Mouse (Mus musculus) midbrain, embryonic 16.5 days (tissue): ENCODE measurements around the gene Upk1b. TPM values are rescaled to one million over a fixed set of nuclear protein-coding genes. Genes with fewer than 3 reads are reported as not detected.

Experiments used
- ATAC-seq: fragments of 200-750 bp; cut with Nextera tagmentation; 2 replicates; pipeline ENCODE4 v1.8.0; 2017; ENCODE audit warnings: moderate TSS enrichment
- H3K27ac ChIP-seq: fragments of 300-500 bp; sonication (generic); 2 replicates; pipeline ENCODE4 v1.5.1; 2014; ENCODE audit warnings: mild to moderate bottlenecking, low read length, mixed read lengths
- H3K27me3 ChIP-seq: fragments of 300-500 bp; sonication (generic); 2 replicates; pipeline ENCODE4 v1.6.1; 2014; ENCODE audit warnings: low read depth, low read length, mixed read lengths; ENCODE audit not compliant: control insufficient read depth, insufficient read depth
- H3K36me3 ChIP-seq: fragments of 300-500 bp; sonication (generic); 2 replicates; pipeline ENCODE4 v1.6.1; 2014; ENCODE audit warnings: mild to moderate bottlenecking, low read length, moderate library complexity, mixed read lengths; ENCODE audit not compliant: control insufficient read depth, insufficient read depth
- H3K4me1 ChIP-seq: fragments of 300-500 bp; sonication (generic); 2 replicates; pipeline ENCODE4 v1.6.1; 2014; ENCODE audit warnings: mild to moderate bottlenecking, low read length, mixed read lengths; ENCODE audit not compliant: control insufficient read depth, insufficient read depth
- H3K4me2 ChIP-seq: fragments of 300-500 bp; sonication (generic); 2 replicates; pipeline ENCODE4 v1.6.1; 2014; ENCODE audit warnings: mild to moderate bottlenecking, low read length, mixed read lengths
- H3K4me3 ChIP-seq: fragments of 300-500 bp; sonication (generic); 2 replicates; pipeline ENCODE4 v1.5.1; 2014; ENCODE audit warnings: low read depth, mild to moderate bottlenecking, low read length, moderate library complexity, mixed read lengths
- H3K9ac ChIP-seq: fragments of 300-500 bp; sonication (generic); 2 replicates; pipeline ENCODE4 v1.6.1; 2014; ENCODE audit warnings: low read depth, low read length, mixed read lengths
- H3K9me3 ChIP-seq: fragments of 300-500 bp; sonication (generic); replicated peaks from 2 replicates; pipeline ENCODE4 v1.6.1; 2014; ENCODE audit warnings: mild to moderate bottlenecking, low read length, mixed read lengths; ENCODE audit not compliant: control insufficient read depth, poor library complexity, severe bottlenecking
- WGBS: fragments of 180-500 bp; shearing (Covaris S2); extraction: QIAGEN DNeasy Blood & Tissue Kit; methylation state at CpG from one replicate; pipeline ENCODE4 v1.1.7; 2014; 5-methylcytosine and 5-hydroxymethylcytosine counted together
- polyA plus RNA-seq: library from polyadenylated mRNA; unstranded; fragments of >200 nt; fragmentation: Nextera tagmentation; extraction: Ambion mirVana; gene quantifications from 2 replicates; pipeline ENCODE4 v1.2.1, GENCODE M21; 2015

Gene Upk1b
- polyA plus RNA-seq, 1 experiment from 2014 or later: 0.13 TPM

- Histone ChIP-seq H3K36me3 (no peaks in the 10 kb centered on the region; the same call in 1 of the 2 replicates), H3K27me3 (no peaks in the 10 kb centered on the region; the same call in 1 of the 2 replicates), H3K9ac (peak within 1 kb of the TSS; percentile 97), H3K4me3 (peak within 1 kb of the TSS; percentile 90), H3K27ac (peak within 1 kb of the TSS; percentile 89), H3K4me1 (peaks cover 5% of the 10 kb centered on the region; the same call in 1 of the 2 replicates), H3K4me2 (peak within 1 kb of the TSS; percentile 88), H3K9me3 (no peaks in the 10 kb centered on the region)
- peak; percentile 98 for ATAC-seq
- under 1% methylated on average over 67 of the region's 69 CpGs for WGBS
These were observed 57.9 kb downstream of the Upk1b start, which contains the start of gene B4galt4 for GRCm38 (mm10) chr16:38742113-38742658. Gene B4galt4 (plus strand): TSS chr16:38742264.

- WGBS: 88% methylated on average over 13 of the region's 13 CpGs
- no peak for ATAC-seq
- peak overlapping the region; percentile 88 for H3K4me2 ChIP-seq
- peaks cover 5% of the 10 kb centered on the region; the same call in 1 of the 2 replicates for H3K4me1 ChIP-seq
- H3K9ac ChIP-seq: peak overlapping the region; percentile 97
- no peaks in the 10 kb centered on the region; the same call in 1 of the 2 replicates for H3K36me3 ChIP-seq
- H3K4me3 ChIP-seq: peak overlapping the region; percentile 90
- no peaks in the 10 kb centered on the region; the same call in 1 of the 2 replicates for H3K27me3 ChIP-seq
- H3K27ac ChIP-seq: peak overlapping the region; percentile 89
- H3K9me3 ChIP-seq: no peaks in the 10 kb centered on the region
These were observed 58.8 kb downstream of the Upk1b start for GRCm38 (mm10) chr16:38741204-38741903.

- Histone ChIP-seq H3K4me2 (no peak overlapping the region), H3K27ac (no peak overlapping the region), H3K4me1 (no peaks in the 10 kb centered on the region), H3K9me3 (no peaks in the 10 kb centered on the region), H3K9ac (no peak overlapping the region), H3K4me3 (no peak overlapping the region), H3K27me3 (no peaks in the 10 kb centered on the region), H3K36me3 (no peaks in the 10 kb centered on the region)
- 66% methylated on average over 8 of the region's 8 CpGs for WGBS
- no peak for ATAC-seq
These were observed 69.2 kb downstream of the Upk1b start for GRCm38 (mm10) chr16:38730921-38731320.

- WGBS: 60% methylated on average over 15 of the region's 15 CpGs
- Histone ChIP-seq H3K9ac (no peak overlapping the region), H3K36me3 (no peaks in the 10 kb centered on the region)
These were observed 70.4 kb downstream of the Upk1b start for GRCm38 (mm10) chr16:38729610-38730288.

GRCm38 (mm10) chr16:38729139-38729538, 71.0 kb downstream of the Upk1b start:
- H3K9me3 ChIP-seq: no peaks in the 10 kb centered on the region
- no peak; the same call in 1 of the 2 replicates for ATAC-seq
- no peak overlapping the region for H3K9ac ChIP-seq
- H3K4me2 ChIP-seq: no peak overlapping the region
- H3K36me3 ChIP-seq: no peaks in the 10 kb centered on the region
- 90% methylated on average over 6 of the region's 6 CpGs for WGBS
- no peak overlapping the region for H3K27ac ChIP-seq
- no peaks in the 10 kb centered on the region for H3K27me3 ChIP-seq
- H3K4me3 ChIP-seq: no peak overlapping the region
- no peaks in the 10 kb centered on the region for H3K4me1 ChIP-seq

More at GRCm38 (mm10) chr16:38729610-38730288, 70.4 kb downstream of the Upk1b start:
- H3K4me3 ChIP-seq: no peak overlapping the region
- no peak overlapping the region for H3K4me2 ChIP-seq
- peak; percentile 76 for ATAC-seq
- no peaks in the 10 kb centered on the region for H3K4me1 ChIP-seq
- H3K9me3 ChIP-seq: no peaks in the 10 kb centered on the region
- no peaks in the 10 kb centered on the region for H3K27me3 ChIP-seq
- no peak overlapping the region for H3K27ac ChIP-seq

- no peaks in the 10 kb centered on the region for H3K27me3 ChIP-seq
- H3K27ac ChIP-seq: no peak overlapping the region
- no peak overlapping the region for H3K9ac ChIP-seq
- 92% methylated on average over 15 of the region's 15 CpGs for WGBS
- H3K4me2 ChIP-seq: no peak overlapping the region
- no peaks in the 10 kb centered on the region for H3K9me3 ChIP-seq
- H3K4me3 ChIP-seq: no peak overlapping the region
- no peak for ATAC-seq
- no peaks in the 10 kb centered on the region for H3K4me1 ChIP-seq
- no peaks in the 10 kb centered on the region for H3K36me3 ChIP-seq
These were observed 71.5 kb downstream of the Upk1b start for GRCm38 (mm10) chr16:38728576-38729132.

- no peaks in the 10 kb centered on the region for H3K27me3 ChIP-seq
- no peaks in the 10 kb centered on the region for H3K4me1 ChIP-seq
- H3K4me3 ChIP-seq: no peak overlapping the region
- ATAC-seq: no peak
- H3K9me3 ChIP-seq: no peaks in the 10 kb centered on the region
- H3K36me3 ChIP-seq: no peaks in the 10 kb centered on the region
- H3K9ac ChIP-seq: no peak overlapping the region
- 62% methylated on average over 13 of the region's 13 CpGs for WGBS
- no peak overlapping the region for H3K4me2 ChIP-seq
- no peak overlapping the region for H3K27ac ChIP-seq
These were observed 75.2 kb downstream of the Upk1b start for GRCm38 (mm10) chr16:38724974-38725373.

GRCm38 (mm10) chr16:38724256-38724655, 75.9 kb downstream of the Upk1b start:
- 88% methylated on average over 8 of the region's 8 CpGs for WGBS
- H3K4me3 ChIP-seq: no peak overlapping the region
- no peak for ATAC-seq

More at GRCm38 (mm10) chr16:38724256-38724655, 75.9 kb downstream of the Upk1b start:
- no peaks in the 10 kb centered on the region for H3K9me3 ChIP-seq
- no peaks in the 10 kb centered on the region for H3K27me3 ChIP-seq
- H3K36me3 ChIP-seq: no peaks in the 10 kb centered on the region
- H3K27ac ChIP-seq: no peak overlapping the region
- no peak overlapping the region for H3K4me2 ChIP-seq
- no peaks in the 10 kb centered on the region for H3K4me1 ChIP-seq
- H3K9ac ChIP-seq: no peak overlapping the region
